Mouse (Mus musculus) thymus, postnatal 36 days (tissue): ENCODE data around the gene Defb6.

Experiments used
- DNase-seq, 2 experiments: peaks; one replicate each; pipeline ENCODE4 v3.0.0; 2022; ENCODE audit warnings: mixed read lengths in 2 of 2

Defb6 gene

GRCm38 (mm10) chr8:19225161-19225560 is at the start of gene Defb6:
Gene Defb6 (plus strand): TSS chr8:19225478.
- no peak for DNase-seq

- DNase-seq, result no peak
Measured at GRCm38 (mm10) chr8:19238101-19238500, 12.8 kb downstream of the Defb6 start.

GRCm38 (mm10) chr8:19239616-19240015 is 14.3 kb downstream of the Defb6 start, which contains the start of gene Defb46:
Gene Defb46 (plus strand): TSS chr8:19239916.
- DNase-seq, result no peak

GRCm38 (mm10) chr8:19247280-19247679 is 22.0 kb downstream of the Defb6 start, which contains the start of gene Defb5:
Gene Defb5 (plus strand): TSS chr8:19247580.
- no peak for DNase-seq

GRCm38 (mm10) chr8:19258136-19258535 is 32.9 kb downstream of the Defb6 start:
- no peak for DNase-seq

- DNase-seq, result no peak
Measured at GRCm38 (mm10) chr8:19259667-19260066, 34.4 kb downstream of the Defb6 start.
